Mouse (Mus musculus) heart, postnatal 4 days (tissue): ENCODE measurements around the gene Sost. TPM values are rescaled to one million over a fixed set of nuclear protein-coding genes. Genes with fewer than 3 reads are reported as not detected.

Experiments
- DNase-seq: peaks from one replicate; pipeline ENCODE4 v3.0.0; 2021
- total RNA-seq, 2 experiments: library from RNA; stranded (reverse); gene quantifications; 2 replicates each; pipeline ENCODE4 v1.2.3; 2021

Sost gene
- total RNA-seq, 2 experiments from 2014 or later = 7.5 to 8.2 TPM

- DNase-seq = peak; percentile 53
Measured at GRCm38 (mm10) chr11:101982981-101983411, 16.2 kb upstream of the Sost start.

GRCm38 (mm10) chr11:101981850-101982249 is 15.0 kb upstream of the Sost start:
- no peak for DNase-seq

- DNase-seq = no peak
Measured at GRCm38 (mm10) chr11:101980603-101981157, 13.9 kb upstream of the Sost start.

- DNase-seq = no peak
Measured at GRCm38 (mm10) chr11:101979140-101979539, 12.3 kb upstream of the Sost start.

GRCm38 (mm10) chr11:101976949-101977348 is 10.1 kb upstream of the Sost start:
- no peak for DNase-seq

- DNase-seq = peak; percentile 50
Measured at GRCm38 (mm10) chr11:101974923-101975322, 8.1 kb upstream of the Sost start.

GRCm38 (mm10) chr11:101974181-101974580 is 7.4 kb upstream of the Sost start:
- DNase-seq = no peak

- DNase-seq = no peak
Measured at GRCm38 (mm10) chr11:101973496-101973895, 6.7 kb upstream of the Sost start.

GRCm38 (mm10) chr11:101972651-101973050 is 5.8 kb upstream of the Sost start:
- no peak for DNase-seq

GRCm38 (mm10) chr11:101972097-101972496 is 5.3 kb upstream of the Sost start:
- DNase-seq = no peak

- DNase-seq = peak; percentile 73
Measured at GRCm38 (mm10) chr11:101971410-101971809, 4.6 kb upstream of the Sost start.

- DNase-seq = no peak
Measured at GRCm38 (mm10) chr11:101969835-101970234, 3.0 kb upstream of the Sost start.

GRCm38 (mm10) chr11:101968791-101969190 is 2.0 kb upstream of the Sost start:
- DNase-seq = peak; percentile 90

- DNase-seq = no peak
Measured at GRCm38 (mm10) chr11:101968311-101968710, 1.5 kb upstream of the Sost start.

- DNase-seq = no peak
Measured at GRCm38 (mm10) chr11:101965553-101965952, 1.3 kb downstream of the Sost start.

GRCm38 (mm10) chr11:101964647-101965046 is 2.2 kb downstream of the Sost start:
- DNase-seq = no peak

- DNase-seq = peak; percentile 51
Measured at GRCm38 (mm10) chr11:101963473-101964291, 3.1 kb downstream of the Sost start.

GRCm38 (mm10) chr11:101963043-101963442 is 3.8 kb downstream of the Sost start:
- DNase-seq = no peak

GRCm38 (mm10) chr11:101957476-101957875 is 9.3 kb downstream of the Sost start:
- DNase-seq = no peak

GRCm38 (mm10) chr11:101953441-101953840 is 13.4 kb downstream of the Sost start:
- no peak for DNase-seq

GRCm38 (mm10) chr11:101952541-101953341 is 14.1 kb downstream of the Sost start:
- peak; percentile 75 for DNase-seq

GRCm38 (mm10) chr11:101950021-101950420 is 16.8 kb downstream of the Sost start:
- DNase-seq = no peak

- no peak for DNase-seq
Measured at GRCm38 (mm10) chr11:101946525-101946924, 20.3 kb downstream of the Sost start.
